Mouse (Mus musculus) embryo, embryonic 10.5 days (tissue): ENCODE measurements around the gene Gstt3.
"Not testable (repeated sequence)": the region's sequence is repeated elsewhere in the genome, so short reads cannot be mapped to it uniquely, and the experiment has no call there.

ENCODE experiments used
- DNase-seq: peaks from one replicate; pipeline ENCODE4 v3.0.0-alpha.2; 2015; ENCODE audit warnings: low spot score

Gstt3 gene

GRCm38 (mm10) chr10:75779206-75780174, 1.7 kb downstream of the Gstt3 start:
- no peak for DNase-seq

DNA sequence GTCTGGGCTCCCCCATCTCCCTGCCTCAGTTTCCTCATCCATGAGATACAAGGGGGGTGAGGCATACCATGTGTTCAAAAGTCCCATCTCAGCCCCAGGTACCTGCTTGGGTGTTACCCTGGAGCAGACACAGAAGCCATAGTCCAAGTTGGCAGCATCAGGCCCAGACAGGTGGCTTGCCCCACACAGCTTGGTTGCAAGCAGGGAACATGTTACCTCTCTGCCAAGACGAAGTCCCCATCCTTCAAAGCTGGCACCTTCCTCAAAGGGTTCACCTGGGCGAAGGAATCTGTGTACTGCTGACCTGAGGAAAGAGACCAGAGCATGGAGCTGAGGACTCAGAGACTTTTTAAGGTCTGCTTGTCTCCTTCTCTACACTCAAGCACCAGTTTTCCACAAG, 3.3 kb downstream of the Gstt3 start:
- no peak for DNase-seq

GRCm38 (mm10) chr10:75776562-75776961, 4.7 kb downstream of the Gstt3 start:
- DNase-seq = no peak

DNA sequence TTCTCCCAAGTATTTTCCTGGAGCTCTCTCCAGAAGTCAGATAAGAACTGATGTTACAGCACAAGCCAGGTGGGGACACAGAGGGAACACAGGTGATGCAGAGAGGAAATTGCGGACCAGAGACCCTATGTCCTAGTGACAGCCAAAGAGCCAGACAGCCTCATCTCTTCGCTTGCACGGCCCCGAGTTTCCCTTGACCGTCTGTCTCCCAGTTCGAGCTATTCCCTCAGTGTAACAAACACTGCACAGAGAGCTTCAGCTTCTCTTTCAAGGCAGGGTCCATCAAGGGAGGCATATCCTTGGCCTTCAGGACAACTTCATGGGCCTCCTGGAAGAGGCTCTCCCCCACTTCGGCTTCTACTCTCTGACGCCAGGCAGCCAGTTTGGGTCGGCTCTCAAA, 6.6 kb downstream of the Gstt3 start:
- no peak for DNase-seq

DNA sequence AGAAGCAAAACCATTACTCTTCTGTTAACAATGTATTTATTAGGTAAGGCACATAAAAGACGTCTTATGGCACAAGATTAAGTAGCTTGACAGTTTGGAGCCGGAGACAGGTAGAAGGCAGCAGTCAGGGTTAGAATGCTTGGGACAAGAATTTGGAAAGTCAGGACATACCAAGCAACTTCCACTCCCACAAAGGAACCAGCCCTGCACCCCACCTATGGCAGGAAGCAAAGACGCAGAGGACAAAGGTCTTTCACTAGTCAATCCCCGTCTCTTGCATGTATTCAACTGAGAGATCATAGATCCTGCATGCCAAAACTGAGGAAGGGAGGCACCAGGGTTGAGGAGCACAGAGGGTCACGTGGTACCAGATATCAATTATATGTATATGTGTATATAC, 7.1 kb downstream of the Gstt3 start:
- no peak for DNase-seq

DNA sequence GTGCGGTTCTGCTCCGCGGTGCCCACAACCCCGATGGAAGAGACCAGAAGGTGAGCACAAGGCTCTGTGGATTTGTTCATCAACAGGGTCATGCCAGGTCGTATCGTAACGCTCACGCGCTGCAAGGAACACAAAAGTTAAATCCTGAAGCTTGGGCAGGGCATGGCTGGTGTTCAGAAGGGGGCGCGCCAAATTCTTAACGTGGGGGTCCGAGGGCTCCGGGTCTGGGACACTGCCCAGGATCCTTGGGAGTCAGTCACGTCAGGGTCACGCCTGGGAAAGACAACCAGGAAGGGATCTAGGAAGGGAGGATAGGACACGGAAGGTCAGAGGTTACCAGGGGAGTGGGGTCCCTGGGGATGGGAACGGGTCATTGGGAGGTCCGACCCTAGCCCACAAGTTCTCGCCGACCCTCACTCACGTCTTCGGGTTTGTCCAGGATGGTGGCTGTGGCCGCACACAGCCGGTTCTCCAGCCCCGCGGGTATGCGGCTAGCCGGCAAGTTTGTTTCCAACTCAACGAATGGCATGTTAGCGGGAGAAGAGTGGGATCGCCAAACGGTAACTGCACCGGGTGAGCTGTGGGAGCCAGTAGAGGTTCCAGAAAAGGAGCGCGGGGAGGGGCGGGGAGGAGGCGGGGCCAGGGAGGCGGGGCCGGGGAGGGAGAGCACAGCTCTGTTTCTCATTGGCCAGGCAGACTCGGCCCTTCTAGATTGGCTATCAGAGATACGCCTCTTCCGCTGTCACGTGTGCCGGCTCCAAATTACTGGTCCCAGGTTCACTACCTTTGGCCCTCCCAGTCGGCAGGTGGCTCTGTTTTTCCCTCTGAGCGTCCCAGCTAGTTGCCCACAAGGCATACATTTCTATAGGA, 8.2 kb downstream of the Gstt3 start, which contains the start of gene Ddt:
Ddt (minus strand) TSS at position 620 of the 870 bp plus-strand sequence.
- DNase-seq = peak; percentile 93

DNA sequence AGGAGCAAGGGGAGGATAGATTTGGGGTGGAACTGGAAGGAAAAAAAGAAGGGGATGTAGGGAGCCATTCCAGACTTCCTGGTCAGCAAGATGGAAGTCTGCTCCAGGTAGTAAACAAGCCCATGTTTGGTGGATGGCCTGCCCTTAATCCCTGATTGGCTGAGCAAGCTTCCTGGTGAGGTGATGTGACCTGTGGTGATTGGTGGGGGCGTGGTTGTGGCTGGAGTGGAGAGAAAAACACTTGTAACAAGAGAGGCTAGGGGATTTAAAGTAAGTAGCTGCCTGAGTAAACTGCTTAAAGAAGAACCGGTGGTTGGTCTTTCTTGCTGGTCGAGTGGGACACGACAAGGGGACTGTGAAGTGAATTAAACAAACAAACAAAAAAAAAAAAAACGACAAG, 13.5 kb downstream of the Gstt3 start:
- DNase-seq = not testable (repeated sequence)

DNA sequence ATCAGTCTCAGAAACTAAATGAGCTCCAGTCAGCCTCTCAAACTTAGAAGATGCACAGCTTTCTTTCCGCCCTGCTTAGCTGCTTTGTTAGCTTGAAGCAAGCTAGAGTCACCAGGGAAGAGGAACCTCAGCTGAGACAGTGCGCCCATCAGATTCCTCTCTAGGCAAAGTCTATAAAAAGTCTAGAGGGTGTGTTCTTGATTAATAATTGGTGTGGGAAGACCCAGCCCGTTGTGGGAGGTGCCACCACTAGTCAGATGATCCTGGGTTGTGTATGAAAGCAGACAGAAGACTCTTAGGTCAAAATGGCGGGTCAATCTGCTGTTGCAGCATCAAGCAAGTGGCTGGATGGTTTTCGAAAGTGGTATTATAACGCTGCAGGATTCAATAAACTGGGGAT, 14.4 kb downstream of the Gstt3 start:
- DNase-seq = no peak

- DNase-seq = peak; percentile 96
Observed at GRCm38 (mm10) chr10:75764519-75765473, 16.4 kb downstream of the Gstt3 start.

GRCm38 (mm10) chr10:75763682-75764518, 17.3 kb downstream of the Gstt3 start, which contains the start of gene Cabin1:
TSS of gene Cabin1 (minus strand) at chr10:75764341.
- peak; percentile 99 for DNase-seq

GRCm38 (mm10) chr10:75762413-75762812, 18.8 kb downstream of the Gstt3 start:
- no peak for DNase-seq

DNA sequence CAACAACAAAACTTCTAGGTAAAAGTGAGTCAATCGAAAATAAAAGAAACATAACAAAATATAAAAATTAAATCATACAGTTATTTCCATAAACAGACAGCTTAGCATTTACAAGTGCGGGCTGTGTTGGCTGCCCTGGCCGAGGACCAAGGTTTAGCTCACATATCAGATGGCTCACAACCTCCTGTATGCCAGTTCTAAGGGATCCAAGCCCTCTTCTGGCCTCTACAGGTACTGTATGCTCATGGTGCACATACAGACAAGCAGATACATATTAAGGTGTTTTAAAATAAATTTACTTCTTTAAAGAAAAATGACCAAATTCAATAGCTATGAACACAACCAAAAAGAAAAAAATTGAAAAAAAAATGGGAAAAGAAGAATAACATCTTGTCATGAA, 20.9 kb downstream of the Gstt3 start:
- no peak for DNase-seq

DNA sequence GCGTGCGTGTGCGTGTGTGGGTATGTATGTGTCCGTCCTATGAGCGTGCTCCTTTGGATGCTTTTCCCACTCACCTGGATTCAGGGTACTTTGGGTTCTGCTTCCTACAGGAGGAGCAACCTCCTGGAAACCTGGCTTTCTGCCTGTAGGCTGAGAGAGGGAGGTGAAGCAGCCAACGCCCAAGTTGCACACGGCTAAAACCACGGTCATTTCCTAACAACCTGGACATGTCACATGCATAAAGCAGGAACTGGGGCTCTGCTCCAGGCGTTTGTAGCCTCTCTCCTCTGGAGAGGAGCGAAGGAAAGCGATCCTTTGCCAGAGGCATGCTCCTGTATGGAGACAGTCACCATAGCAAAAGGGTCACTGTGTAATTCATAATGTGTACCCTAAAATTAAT, 24.5 kb downstream of the Gstt3 start:
- DNase-seq = no peak

DNA sequence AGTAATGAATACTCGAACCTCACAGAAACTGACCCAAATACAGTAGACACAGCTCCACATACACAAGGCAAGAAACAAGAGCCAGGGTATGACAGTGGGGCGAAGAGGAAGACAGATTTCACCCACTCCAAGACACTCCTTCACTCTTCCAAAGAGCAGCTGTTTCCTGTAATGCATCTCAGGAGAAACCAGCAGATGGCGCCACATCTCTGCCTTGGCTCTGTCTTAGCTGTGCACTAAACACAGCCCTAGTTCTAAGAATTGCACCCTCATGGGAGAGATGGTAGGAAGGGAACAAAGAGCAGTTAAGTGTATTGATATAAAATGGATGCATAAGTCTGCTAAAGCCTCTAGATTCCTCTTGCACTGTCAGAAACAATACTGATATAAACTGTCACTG, 37.2 kb downstream of the Gstt3 start:
- DNase-seq = peak; percentile 87

DNA sequence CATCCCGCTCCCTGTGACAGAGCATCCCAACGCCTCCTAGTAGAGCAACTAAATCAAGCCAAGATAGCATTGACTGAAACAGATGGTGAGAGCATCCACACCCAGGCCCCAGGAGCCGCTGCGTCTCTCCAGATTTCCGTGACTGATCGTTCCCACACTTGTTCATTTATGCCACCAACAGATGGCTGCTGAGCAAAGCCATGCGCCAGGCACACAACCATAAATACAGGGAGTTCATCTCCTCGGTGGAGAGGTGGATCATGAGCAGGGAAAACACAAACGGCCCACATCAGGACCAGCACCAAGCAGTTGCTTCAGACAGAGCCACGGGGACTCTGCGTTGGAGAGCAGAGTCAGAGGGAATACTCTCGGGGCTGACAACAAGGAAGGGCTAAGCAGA, 37.8 kb downstream of the Gstt3 start:
- DNase-seq = no peak

GRCm38 (mm10) chr10:75740866-75741265, 40.3 kb downstream of the Gstt3 start:
- no peak for DNase-seq

GRCm38 (mm10) chr10:75725449-75725848, 55.8 kb downstream of the Gstt3 start:
- no peak for DNase-seq
